Mouse (Mus musculus): ENCODE measurements around the gene Fggy.

GRCm38 (mm10) chr4:95653913-95654301, 96.6 kb downstream of the Fggy start:
- no peak for TF ChIP-seq EP300 (IDR thresholded peaks at IDR 0.05; ENCODE audit: low read depth)
- no peak for TF ChIP-seq CTCF (IDR thresholded peaks at IDR 0.05; ENCODE audit: low read depth)

Measured in liver, embryonic 14.5 days (tissue).